Mouse (Mus musculus): ENCODE results near the gene Hist2h3b. TPM values are rescaled to one million over a fixed set of nuclear protein-coding genes. Genes with fewer than 3 reads are reported as not detected.
"Not testable (repeated sequence)": the region's sequence is repeated elsewhere in the genome, so short reads cannot be mapped to it uniquely, and the experiment has no call there.

Gene Hist2h3b
- polyA plus RNA-seq, 1 experiment from 2014 or later = 12.8 TPM

DNA sequence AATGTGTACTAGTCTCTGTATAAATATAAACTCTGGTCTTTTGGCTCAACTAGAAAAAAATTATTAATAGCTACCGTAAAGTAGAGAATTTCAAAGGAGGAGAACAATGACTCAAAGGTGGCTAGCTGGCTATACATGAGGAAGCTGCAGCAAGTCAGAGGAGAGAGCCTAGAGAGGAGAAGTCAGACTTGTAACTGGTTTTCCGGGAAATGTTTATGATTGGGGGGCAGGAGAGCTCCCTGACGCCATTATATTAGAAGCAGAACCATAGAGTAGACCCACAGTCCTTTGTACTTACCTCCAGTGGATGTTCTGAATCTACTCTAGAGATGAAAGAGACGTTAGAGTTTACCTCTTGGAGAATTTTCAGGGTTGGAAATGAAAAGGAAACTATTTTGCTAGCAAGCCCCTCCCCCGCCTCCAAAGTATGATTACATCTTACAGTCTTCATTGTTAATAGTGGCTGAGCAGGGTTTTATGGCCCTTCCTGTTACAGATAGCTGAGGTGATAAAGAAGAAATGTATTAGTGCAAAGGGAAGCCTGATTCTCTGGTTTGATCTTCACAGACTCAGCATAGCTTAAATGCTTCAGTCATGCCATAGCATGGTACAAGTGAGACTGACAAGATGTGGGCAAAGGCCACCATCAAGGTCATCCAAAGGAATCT, 12.4 kb upstream of the Hist2h3b start:
- H3K36me3 ChIP-seq (replicated peaks) = no peaks in the 10 kb centered on the region
- no peaks in the 10 kb centered on the region for H3K27me3 ChIP-seq (replicated peaks)
- H3K4me1 ChIP-seq = peaks cover under 1% of the 10 kb centered on the region; the same call in 1 of the 2 replicates
- H3K9me3 ChIP-seq = no peaks in the 10 kb centered on the region
- ATAC-seq (replicated peaks) = no peak
- H3K4me2 ChIP-seq = no peak overlapping the region
- WGBS = 84% methylated on average over 5 of the region's 5 CpGs
- H3K4me3 ChIP-seq = no peak overlapping the region
- no peak overlapping the region for H3K9ac ChIP-seq
- no peak overlapping the region for H3K27ac ChIP-seq

DNA sequence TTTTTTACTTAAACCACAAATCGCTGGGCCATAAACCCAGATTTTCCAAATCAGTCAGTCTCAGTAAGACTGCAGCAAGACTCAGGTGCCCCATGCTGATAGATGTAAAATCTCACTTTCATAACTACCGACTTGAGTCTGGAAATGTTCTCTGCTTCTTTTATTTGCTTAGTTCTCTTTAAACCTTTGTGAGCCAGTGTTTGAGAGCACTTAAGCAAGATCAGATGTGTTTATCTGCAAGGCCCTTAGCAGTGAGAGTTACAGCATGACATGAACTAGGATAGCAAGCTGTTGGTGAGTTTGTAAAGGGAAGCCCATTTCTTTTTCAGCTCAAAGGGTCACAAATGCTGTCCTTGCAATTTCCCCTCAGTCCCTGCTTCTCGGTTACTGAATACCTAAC, 11.3 kb upstream of the Hist2h3b start:
- Histone ChIP-seq H3K36me3 (replicated peaks) (no peaks in the 10 kb centered on the region), H3K27me3 (replicated peaks) (no peaks in the 10 kb centered on the region), H3K9ac (no peak overlapping the region), H3K9me3 (no peaks in the 10 kb centered on the region), H3K4me3 (no peak overlapping the region), H3K27ac (no peak overlapping the region), H3K4me1 (peaks cover 12% of the 10 kb centered on the region), H3K4me2 (no peak overlapping the region)
- ATAC-seq (replicated peaks) = no peak
- 83% methylated on average over 3 of the region's 3 CpGs for WGBS

DNA sequence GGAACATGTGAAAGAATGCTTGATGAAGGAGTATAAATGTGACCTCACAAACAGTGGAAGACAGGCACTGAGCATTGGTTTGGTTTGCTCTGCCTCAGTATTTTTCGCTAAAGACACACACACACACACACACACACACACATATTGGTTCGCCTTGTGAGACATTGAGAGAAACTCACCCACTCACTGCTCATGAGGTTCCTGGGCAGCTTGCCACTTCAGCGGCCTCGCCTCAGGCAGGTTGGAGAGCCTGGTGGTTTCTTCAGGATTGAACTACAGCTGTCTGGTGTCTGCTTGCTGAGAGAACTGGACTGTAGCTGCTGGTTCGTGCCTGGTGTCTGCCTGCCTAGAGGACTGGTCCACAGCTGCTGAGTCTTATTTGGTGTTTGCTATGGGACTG, 8.2 kb upstream of the Hist2h3b start:
- ATAC-seq (replicated peaks) = no peak
- H3K9ac ChIP-seq = no peak overlapping the region
- no peaks in the 10 kb centered on the region for H3K27me3 ChIP-seq (replicated peaks)
- H3K4me2 ChIP-seq = no peak overlapping the region
- no peaks in the 10 kb centered on the region for H3K9me3 ChIP-seq
- H3K36me3 ChIP-seq (replicated peaks) = no peaks in the 10 kb centered on the region
- 95% methylated on average over 5 of the region's 5 CpGs for WGBS
- no peak overlapping the region for H3K4me3 ChIP-seq
- H3K4me1 ChIP-seq = peaks cover 27% of the 10 kb centered on the region
- H3K27ac ChIP-seq = no peak overlapping the region

DNA sequence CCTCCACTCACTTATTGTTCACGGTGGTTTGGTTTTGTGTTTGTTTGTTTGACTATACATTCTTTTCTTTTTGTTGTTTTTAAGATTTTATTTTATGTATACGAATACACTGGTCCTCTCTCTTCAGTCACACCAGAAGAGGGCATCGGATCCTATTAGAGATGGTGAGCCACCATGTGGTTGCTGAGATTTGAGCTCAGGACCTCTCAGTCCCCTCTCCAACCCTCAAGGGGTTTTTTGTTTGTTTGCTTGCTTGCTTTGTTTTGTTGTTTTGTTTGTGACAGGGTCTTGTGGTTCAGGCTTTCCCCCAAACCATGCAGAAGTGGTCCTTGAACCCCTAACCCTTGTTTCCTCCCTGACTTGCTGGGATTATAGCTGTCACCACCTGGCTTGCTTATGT, 6.8 kb upstream of the Hist2h3b start:
- Histone ChIP-seq H3K36me3 (replicated peaks) (no peaks in the 10 kb centered on the region), H3K4me1 (peaks cover 27% of the 10 kb centered on the region), H3K9me3 (no peaks in the 10 kb centered on the region), H3K4me2 (peak overlapping the region; percentile 72), H3K27ac (peak overlapping the region; percentile 98), H3K4me3 (peak overlapping the region; percentile 62), H3K27me3 (replicated peaks) (no peaks in the 10 kb centered on the region), H3K9ac (peak overlapping the region; percentile 74)
- 53% methylated on average over 3 of the region's 3 CpGs for WGBS
- no peak for ATAC-seq (replicated peaks)

DNA sequence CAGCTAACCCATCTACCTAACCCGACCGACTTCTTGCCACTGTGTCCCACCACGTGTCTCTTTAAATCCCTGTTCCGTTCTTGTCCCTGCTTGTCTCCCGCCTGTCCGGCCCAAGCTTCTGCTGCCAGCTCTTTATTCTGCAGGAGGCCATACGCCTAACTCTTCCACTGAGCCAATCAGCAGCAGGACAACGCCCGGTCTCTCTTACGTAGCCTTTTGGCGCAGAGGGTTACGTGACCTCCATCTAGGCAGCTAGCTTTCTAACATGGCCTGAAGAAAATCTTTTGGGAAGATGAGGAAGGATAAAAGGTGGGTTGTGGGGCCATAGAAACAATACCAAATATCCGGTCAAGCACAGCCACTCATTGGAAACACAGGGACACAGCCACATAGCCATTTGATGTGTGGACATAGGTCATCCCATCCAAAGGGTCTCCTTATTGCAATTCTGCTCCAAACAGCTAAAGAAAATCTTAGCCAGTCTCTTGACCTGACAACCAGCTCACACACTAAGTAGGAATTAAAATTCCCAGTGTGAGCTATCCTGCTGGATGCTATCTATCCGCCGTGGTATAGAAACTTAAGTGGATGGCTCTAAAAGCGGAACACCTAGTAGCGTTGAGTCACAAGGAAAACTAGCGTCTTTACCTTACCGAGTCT, 6.1 kb upstream of the Hist2h3b start:
- WGBS = under 1% methylated on average over 19 of the region's 19 CpGs
- Histone ChIP-seq H3K4me2 (peak overlapping the region; percentile 72), H3K4me3 (peak overlapping the region; percentile 62), H3K9me3 (no peaks in the 10 kb centered on the region), H3K36me3 (replicated peaks) (no peaks in the 10 kb centered on the region), H3K27ac (peak overlapping the region; percentile 98), H3K4me1 (peaks cover 27% of the 10 kb centered on the region), H3K27me3 (replicated peaks) (no peaks in the 10 kb centered on the region), H3K9ac (peak overlapping the region; percentile 74)
- ATAC-seq (replicated peaks) = peak; percentile 78

DNA sequence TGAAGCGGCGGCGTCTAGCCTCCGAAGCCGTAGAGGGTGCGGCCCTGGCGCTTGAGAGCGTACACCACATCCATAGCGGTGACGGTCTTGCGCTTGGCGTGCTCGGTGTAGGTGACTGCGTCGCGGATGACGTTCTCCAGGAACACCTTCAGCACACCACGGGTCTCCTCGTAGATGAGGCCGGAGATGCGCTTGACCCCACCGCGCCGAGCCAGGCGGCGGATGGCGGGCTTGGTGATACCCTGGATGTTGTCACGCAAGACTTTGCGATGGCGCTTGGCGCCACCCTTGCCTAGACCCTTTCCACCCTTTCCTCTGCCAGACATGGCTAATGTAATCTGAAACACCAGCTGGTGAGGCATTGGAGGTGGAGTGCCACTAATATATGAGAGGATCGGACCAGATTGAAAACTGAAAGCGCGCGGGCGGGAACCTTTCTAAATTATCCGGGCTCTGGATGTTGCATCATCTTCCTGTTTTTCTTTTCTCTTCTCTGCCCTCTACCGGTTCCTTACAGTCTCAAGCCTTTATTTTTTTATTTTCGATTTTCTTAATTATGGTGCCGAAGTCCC, 5.4 kb upstream of the Hist2h3b start, which contains the start of gene Hist2h4:
Hist2h4 (minus strand) TSS at position 333 of the 572 bp plus-strand sequence.
- H3K9ac ChIP-seq = peak within 1 kb of the TSS; percentile 74
- no peaks in the 10 kb centered on the region for H3K27me3 ChIP-seq (replicated peaks)
- peak within 1 kb of the TSS; percentile 62 for H3K4me3 ChIP-seq
- WGBS = under 1% methylated on average over 40 of the region's 40 CpGs
- peak within 1 kb of the TSS; percentile 98 for H3K27ac ChIP-seq
- no peaks in the 10 kb centered on the region for H3K36me3 ChIP-seq (replicated peaks)
- no peaks in the 10 kb centered on the region for H3K9me3 ChIP-seq
- H3K4me2 ChIP-seq = peak within 1 kb of the TSS; percentile 72
- ATAC-seq (replicated peaks) = peak; percentile 90
- peaks cover 33% of the 10 kb centered on the region for H3K4me1 ChIP-seq

DNA sequence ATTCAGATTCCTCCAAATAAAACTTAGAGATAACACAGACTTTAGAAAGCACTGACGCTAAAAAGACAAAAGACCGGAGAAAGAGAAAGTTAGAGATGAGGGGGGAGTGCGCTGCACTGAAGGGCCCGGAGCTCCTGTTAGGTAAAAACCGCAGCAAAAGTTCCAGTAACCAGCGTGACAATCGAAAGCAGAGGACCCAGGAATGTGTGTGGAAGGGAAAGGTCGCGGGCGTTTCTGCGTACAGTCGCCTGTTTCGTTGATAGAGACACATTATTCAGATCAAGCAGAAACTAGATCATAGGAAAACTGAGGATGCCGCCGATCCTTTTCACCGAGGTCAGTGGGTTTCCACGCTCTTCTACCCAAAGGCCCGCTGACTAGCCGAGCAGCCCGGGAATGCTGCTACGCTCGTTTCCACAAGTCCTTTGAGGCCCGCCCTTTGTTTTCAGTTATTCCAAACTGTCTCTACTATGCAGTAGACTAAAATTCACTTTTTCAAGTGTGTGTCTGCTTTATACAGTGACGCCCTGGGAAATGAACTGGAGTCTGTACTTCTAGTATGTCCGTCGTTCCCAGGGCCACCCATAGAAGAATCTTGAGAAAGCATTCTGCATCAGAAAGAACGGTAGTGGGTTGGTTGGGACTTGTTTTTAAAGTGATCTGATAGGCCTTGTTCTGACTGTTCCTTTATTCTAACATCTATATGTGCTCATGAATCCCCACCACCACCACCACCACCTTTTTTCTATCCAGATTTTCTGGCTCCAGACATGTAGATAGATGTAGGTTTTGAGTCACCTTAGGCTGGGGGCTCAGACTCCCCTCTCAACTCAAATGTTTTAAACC, 4.7 kb upstream of the Hist2h3b start:
- Histone ChIP-seq H3K4me1 (peaks cover 35% of the 10 kb centered on the region), H3K9ac (peak overlapping the region; percentile 34), H3K27me3 (replicated peaks) (no peaks in the 10 kb centered on the region), H3K27ac (peak overlapping the region; percentile 98), H3K4me3 (peak overlapping the region; percentile 62), H3K36me3 (replicated peaks) (no peaks in the 10 kb centered on the region), H3K4me2 (peak overlapping the region; percentile 72), H3K9me3 (no peaks in the 10 kb centered on the region)
- peak; percentile 43 for ATAC-seq (replicated peaks)
- 3% methylated on average over 27 of the region's 27 CpGs for WGBS

DNA sequence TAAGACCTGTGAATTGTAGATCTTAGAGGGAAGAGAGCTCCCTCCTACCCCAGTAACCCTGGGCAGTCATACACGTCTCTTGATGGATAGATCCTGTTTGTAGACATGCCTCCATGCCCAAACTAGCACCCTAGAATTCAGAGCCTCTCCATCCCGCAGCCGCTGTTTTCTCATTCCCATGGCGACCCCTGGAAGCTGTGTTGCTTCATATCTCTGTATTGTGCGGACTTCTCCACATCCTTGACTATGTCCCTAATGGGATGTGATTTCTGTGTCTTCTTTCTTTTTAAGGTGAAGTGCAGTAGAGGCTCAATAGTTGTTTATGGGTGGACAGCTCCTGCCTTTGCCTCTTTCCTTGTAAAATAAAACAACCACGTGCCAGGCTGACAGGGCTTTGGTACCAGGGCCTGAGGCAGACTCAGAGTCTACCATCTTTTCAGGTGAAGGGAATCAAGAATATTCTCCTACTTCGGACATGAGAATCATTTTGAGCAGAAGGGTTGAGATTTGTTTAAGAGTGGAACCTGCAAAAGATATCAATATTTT, 4.0 kb upstream of the Hist2h3b start:
- H3K27ac ChIP-seq = peak overlapping the region; percentile 98
- no peak for ATAC-seq (replicated peaks)
- H3K36me3 ChIP-seq (replicated peaks) = no peaks in the 10 kb centered on the region
- no peaks in the 10 kb centered on the region for H3K9me3 ChIP-seq
- H3K4me1 ChIP-seq = peaks cover 35% of the 10 kb centered on the region
- WGBS = 65% methylated on average over 7 of the region's 7 CpGs
- peak overlapping the region; percentile 72 for H3K4me2 ChIP-seq
- H3K4me3 ChIP-seq = 0 out of 2 replicates have a peak overlapping the region, but pooled peaks have one; percentile 62
- H3K27me3 ChIP-seq (replicated peaks) = no peaks in the 10 kb centered on the region
- H3K9ac ChIP-seq = no peak overlapping the region

DNA sequence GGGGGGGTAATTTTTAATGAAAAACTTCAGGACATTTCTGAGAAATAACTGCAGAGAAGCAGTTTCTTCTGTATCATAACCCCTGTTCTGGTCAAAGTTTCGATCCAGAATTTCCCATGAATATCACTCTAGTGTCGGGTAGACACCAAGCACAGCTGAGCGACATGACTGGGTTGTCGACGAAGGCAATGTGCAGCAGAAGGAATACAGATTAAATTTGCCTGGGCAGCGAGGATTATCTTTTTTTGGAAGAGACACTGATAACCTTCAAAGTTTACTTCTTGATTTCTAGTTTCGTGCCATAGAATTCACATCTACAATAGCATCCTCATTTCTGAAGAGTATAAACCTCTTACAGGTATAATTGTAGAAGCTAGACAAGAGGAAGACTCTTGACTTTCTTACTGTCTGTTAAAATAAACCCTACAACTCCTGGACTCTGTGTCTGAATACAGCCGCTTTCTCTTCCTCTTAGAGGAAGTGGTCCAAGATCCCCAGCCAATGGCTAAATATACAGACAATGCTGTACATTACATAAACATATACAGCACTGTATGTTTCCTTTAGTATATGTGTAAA, 2.2 kb upstream of the Hist2h3b start:
- H3K4me2 ChIP-seq = no peak overlapping the region
- no peaks in the 10 kb centered on the region for H3K27me3 ChIP-seq (replicated peaks)
- H3K36me3 ChIP-seq (replicated peaks) = no peaks in the 10 kb centered on the region
- H3K9ac ChIP-seq = no peak overlapping the region
- H3K9me3 ChIP-seq = no peaks in the 10 kb centered on the region
- 94% methylated on average over 8 of the region's 8 CpGs for WGBS
- H3K27ac ChIP-seq = no peak overlapping the region
- no peak overlapping the region for H3K4me3 ChIP-seq
- ATAC-seq (replicated peaks) = no peak
- H3K4me1 ChIP-seq = peaks cover 37% of the 10 kb centered on the region

DNA sequence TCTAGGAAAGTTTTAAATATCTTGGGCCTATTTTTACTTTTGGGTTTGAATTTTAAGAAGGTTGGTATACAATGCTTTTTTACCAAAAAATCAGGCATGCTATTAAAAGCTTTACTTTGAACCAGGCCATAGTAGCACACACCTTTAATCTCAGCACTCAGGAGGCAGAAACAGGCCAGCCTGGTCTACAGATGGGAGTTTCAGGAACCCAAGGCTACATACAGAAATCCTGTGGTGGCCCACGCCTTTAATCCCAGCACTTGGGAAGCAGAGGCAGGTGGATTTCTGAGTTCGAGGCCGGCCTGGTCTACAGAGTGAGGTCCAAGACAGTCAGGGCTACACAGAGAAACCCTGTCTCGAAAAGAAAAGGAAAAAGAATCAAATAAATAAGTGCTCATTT, 913 bp upstream of the Hist2h3b start:
- no peak overlapping the region for H3K4me2 ChIP-seq
- no peaks in the 10 kb centered on the region for H3K36me3 ChIP-seq (replicated peaks)
- no peak overlapping the region for H3K4me3 ChIP-seq
- H3K9me3 ChIP-seq = no peaks in the 10 kb centered on the region
- no peak for ATAC-seq (replicated peaks)
- H3K4me1 ChIP-seq = peaks cover 23% of the 10 kb centered on the region
- 79% methylated on average over 4 of the region's 4 CpGs for WGBS
- H3K9ac ChIP-seq = no peak overlapping the region
- no peak overlapping the region for H3K27ac ChIP-seq
- no peaks in the 10 kb centered on the region for H3K27me3 ChIP-seq (replicated peaks)

DNA sequence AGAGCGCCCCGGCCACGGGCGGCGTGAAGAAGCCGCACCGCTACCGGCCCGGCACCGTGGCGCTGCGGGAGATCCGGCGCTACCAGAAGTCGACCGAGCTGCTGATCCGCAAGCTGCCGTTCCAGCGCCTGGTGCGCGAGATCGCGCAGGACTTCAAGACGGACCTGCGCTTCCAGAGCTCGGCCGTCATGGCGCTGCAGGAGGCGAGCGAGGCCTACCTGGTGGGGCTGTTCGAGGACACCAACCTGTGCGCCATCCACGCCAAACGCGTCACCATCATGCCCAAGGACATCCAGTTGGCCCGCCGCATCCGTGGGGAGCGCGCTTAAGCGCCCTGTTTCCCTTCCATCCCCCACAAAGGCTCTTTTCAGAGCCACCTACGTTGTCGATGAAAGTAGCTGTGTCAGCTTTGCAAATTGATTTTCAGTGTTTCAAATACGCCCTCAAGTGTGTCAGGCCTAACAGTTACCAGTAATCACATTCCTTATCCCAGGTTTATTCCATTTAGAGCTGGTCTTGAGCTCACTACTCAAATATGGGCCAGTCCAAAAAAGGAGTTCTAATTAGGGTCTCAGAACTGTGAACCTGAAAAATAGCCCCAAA, 423 bp downstream of the Hist2h3b start:
- H3K9me3 ChIP-seq; H3K36me3 ChIP-seq (replicated peaks); H3K27me3 ChIP-seq (replicated peaks): not testable (repeated sequence)
- Histone ChIP-seq H3K4me2 (peak overlapping the region; percentile 86), H3K4me1 (peaks cover 20% of the 10 kb centered on the region), H3K9ac (peak overlapping the region; percentile 48), H3K4me3 (peak overlapping the region; percentile 48), H3K27ac (peak overlapping the region; percentile 95)
- ATAC-seq (replicated peaks) = peak; percentile 34
- 0% methylated on average over 13 of the region's 44 CpGs for WGBS
